8 mouse cellular contexts compared by ENCODE assay signal in the genomic region with DNA sequence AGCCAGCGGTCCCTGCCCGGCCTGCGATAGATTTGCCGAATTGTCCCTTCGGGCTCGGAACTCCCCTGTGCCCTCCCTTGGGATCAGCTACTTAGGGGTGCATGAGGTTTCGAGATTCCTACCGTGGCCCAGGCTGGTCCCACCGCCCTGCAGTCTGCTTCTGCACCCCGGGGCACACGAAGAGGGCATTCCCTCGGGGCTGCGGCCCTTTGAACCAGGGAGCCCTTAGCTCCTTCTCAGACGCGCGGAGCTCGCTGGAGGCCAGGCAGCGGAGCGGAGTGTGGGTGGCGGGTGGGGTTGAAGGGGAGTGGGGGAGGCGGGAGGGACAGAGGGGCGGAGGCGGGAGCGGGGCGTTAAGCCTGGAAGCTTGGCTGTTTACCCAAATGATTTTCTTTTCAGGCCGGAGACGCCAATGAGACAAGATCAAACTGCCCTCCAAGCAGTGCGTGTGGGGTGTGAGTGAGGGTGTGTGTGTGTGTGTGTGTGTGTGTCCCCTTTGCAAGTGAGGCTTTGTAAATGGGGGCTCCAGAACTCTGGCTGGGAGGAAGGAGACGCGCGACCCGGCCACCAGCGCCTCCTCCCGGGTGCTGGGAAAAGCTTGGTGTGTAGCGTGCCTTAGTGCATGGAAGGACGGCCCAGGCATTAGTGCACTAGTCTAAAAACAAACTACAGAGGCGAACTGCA. TPM values are rescaled to one million over a fixed set of nuclear protein-coding genes. Genes with fewer than 3 reads are reported as not detected.
A peak's percentile ranks its signal among the peaks of the same experiment; 100 is the strongest.
DNase-seq lines count a peak whose midpoint lies in the region; ATAC-seq lines count a peak whose summit lies in the region.

No protein-coding gene starts in this region.

- 3% methylated on average over 37 of the region's 37 CpGs for WGBS in forebrain, embryonic 15.5 days
- WGBS in limb, embryonic 10.5 days: 2% methylated on average over 37 of the region's 37 CpGs
- WGBS in neural tube, embryonic 13.5 days: 3% methylated on average over 37 of the region's 37 CpGs

- peak overlapping the region; percentile 27 for H3K4me3 ChIP-seq in forebrain, embryonic 15.5 days
- peak overlapping the region; percentile 38 for H3K4me3 ChIP-seq in limb, embryonic 10.5 days
- peak overlapping the region; percentile 27 for H3K4me3 ChIP-seq in neural tube, embryonic 13.5 days

- H3K36me3 ChIP-seq in forebrain, embryonic 15.5 days: no peaks in the 10 kb centered on the region
- H3K36me3 ChIP-seq in limb, embryonic 10.5 days: no peaks in the 10 kb centered on the region
- H3K36me3 ChIP-seq in neural tube, embryonic 13.5 days: no peaks in the 10 kb centered on the region

- ATAC-seq in forebrain, embryonic 15.5 days (replicated peaks): peak; percentile 39; the same call in 1 of the 2 replicates
- ATAC-seq in neural tube, embryonic 13.5 days (ENCODE audit: low read depth): peak; percentile 28

- H3K27me3 ChIP-seq in forebrain, embryonic 15.5 days: peaks cover 95% of the 10 kb centered on the region
- H3K27me3 ChIP-seq in limb, embryonic 10.5 days (ENCODE audit: low read depth, poor library complexity, severe bottlenecking): peaks cover 100% of the 10 kb centered on the region
- peaks cover 95% of the 10 kb centered on the region for H3K27me3 ChIP-seq in neural tube, embryonic 13.5 days

- DNase-seq in kidney, adult 11 months: peak; percentile 33
- no peak for DNase-seq in kidney, adult 18-20 months
- DNase-seq in limb, embryonic 10.5 days (ENCODE audit: low spot score): peak; percentile 65
- no peak for DNase-seq in urinary bladder, postnatal 4 days (ENCODE audit: low spot score in 2 of 2)
- DNase-seq in frontal cortex, adult 2 months (ENCODE audit: extremely low spot score in 1 of 2, low spot score in 1 of 2): no peak
- DNase-seq in thymus, postnatal 25 days: no peak

- no peaks in the 10 kb centered on the region for H3K9me3 ChIP-seq in forebrain, embryonic 15.5 days
- no peaks in the 10 kb centered on the region for H3K9me3 ChIP-seq in limb, embryonic 10.5 days (replicated peaks)
- H3K9me3 ChIP-seq in neural tube, embryonic 13.5 days: no peaks in the 10 kb centered on the region

- peak overlapping the region; percentile 73 for H3K27ac ChIP-seq in forebrain, embryonic 15.5 days (replicated peaks)
- H3K27ac ChIP-seq in limb, embryonic 10.5 days: peak overlapping the region; percentile 20; the same call in 1 of the 2 replicates
- H3K27ac ChIP-seq in neural tube, embryonic 13.5 days (replicated peaks): no peak overlapping the region

- peak overlapping the region; percentile 31 for H3K4me2 ChIP-seq in forebrain, embryonic 15.5 days (replicated peaks)
- H3K4me2 ChIP-seq in neural tube, embryonic 13.5 days: peak overlapping the region; percentile 49

- H3K4me1 ChIP-seq in forebrain, embryonic 15.5 days: peaks cover 11% of the 10 kb centered on the region
- H3K4me1 ChIP-seq in limb, embryonic 10.5 days: peaks cover 47% of the 10 kb centered on the region
- H3K4me1 ChIP-seq in neural tube, embryonic 13.5 days (replicated peaks): peaks cover 28% of the 10 kb centered on the region

- H3K9ac ChIP-seq in forebrain, embryonic 15.5 days (replicated peaks): peak overlapping the region; percentile 13; the same call in 1 of the 2 replicates
- peak overlapping the region; percentile 62 for H3K9ac ChIP-seq in neural tube, embryonic 13.5 days

RNA-seq across cellular contexts. Expression of a gene that starts 28.8 kb away (rescaled TPM):
- 76.2 and 95.0 TPM in 2 replicates for polyA plus RNA-seq in forebrain, embryonic 15.5 days (2015; fragmentation: Nextera tagmentation; extraction: Ambion mirVana)
- polyA plus RNA-seq in limb, embryonic 10.5 days (2016; fragmentation: Nextera tagmentation; extraction: Ambion mirVana): 48.0 and 56.8 TPM in 2 replicates
- polyA plus RNA-seq in neural tube, embryonic 13.5 days (2015; fragmentation: Nextera tagmentation; extraction: Ambion mirVana): 85.5 and 87.8 TPM in 2 replicates
- polyA plus RNA-seq in frontal cortex, adult 2 months (2012; rRNA removed): 29.0 and 30.2 TPM in 2 replicates

Comparison
In these comparisons a context has a peak if more than half of its experiments do, and no peak if none do; other contexts are left out.
1. DNase-seq: peak in kidney, adult 11 months (single experiment) and limb, embryonic 10.5 days (single experiment); none in kidney, adult 18-20 months (single experiment), urinary bladder, postnatal 4 days (0 of 2), frontal cortex, adult 2 months (0 of 2) and thymus, postnatal 25 days (single experiment).
2. Peak in every context shown above with its lines, with median percentiles within 50 percentile points of each other: H3K4me3 ChIP-seq.